Mouse (Mus musculus) hindlimb bud, embryonic 11.5 days (tissue): ENCODE results near the gene Grcc10.
A peak's percentile ranks its signal among the peaks of the same experiment; 100 is the strongest.

Source experiments
- DNase-seq: peaks from one replicate; pipeline ENCODE4 v3.0.0-alpha.2; 2012; ENCODE audit warnings: low read depth, low spot score; ENCODE audit errors: extremely low spot score

The Grcc10 gene

DNA sequence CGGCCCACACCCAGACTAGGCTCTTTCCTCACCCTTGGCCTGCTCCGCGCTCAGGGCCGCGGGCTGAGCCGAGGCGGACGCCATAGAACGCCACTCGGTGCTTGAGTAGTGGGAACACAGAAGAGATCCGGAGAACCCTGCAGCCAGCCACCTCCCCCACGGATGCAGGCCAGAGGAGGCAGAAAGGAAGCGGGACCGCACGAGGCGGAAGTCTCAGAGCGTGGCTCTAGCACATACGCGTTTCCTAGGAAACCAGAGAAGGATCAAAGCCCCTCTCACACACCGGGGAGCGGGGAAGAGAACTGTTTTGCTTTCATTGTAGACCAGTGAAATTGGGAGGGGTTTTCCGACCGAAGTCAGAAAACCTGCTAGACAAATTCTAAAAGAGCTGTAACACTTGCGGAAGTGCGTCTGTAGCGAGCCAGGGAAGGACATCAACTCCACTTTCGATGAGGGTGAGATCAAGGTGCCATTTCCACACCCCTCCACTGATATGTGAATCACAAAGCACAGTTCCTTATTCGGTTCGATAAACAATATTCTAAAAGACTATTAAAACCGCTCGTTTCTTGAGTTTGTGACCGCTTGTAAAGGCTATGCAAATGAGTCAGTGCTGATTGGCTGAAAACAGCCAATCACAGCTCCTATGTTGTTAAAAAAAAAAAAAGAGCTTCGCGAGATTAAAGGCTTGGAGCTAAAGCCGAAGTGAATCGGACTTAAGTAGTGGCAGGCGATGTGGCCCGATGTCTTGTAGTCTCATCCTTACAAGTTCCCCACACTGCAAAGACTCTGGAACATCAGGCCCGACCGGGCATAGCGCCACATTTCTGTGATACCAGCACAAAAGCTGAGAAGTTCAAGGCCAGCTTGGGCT is at the start of gene Grcc10:
TSS of gene Grcc10 (minus strand) at position 487 of the 874 bp plus-strand sequence.
- DNase-seq: peak; percentile 96

DNA sequence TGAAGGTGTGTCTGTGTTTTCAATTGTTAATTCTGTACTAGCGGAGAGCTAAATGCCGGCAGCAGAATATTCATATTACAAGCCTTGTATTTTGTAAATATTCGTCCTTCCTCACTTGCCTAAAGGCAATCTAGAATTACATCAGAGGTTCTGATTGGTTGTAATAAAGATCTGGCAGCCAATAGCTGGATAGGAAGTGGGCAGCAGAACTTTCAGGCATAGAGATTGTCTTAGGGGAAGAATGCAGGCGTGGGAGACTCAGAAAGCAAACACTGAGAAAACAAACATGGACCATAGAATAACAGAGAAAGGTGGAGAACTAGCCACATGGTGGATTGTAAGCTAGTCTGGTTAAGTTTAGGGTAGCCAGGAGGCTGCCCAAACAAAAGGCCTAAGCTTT is 48.9 kb upstream of the Grcc10 start:
- no peak for DNase-seq

DNA sequence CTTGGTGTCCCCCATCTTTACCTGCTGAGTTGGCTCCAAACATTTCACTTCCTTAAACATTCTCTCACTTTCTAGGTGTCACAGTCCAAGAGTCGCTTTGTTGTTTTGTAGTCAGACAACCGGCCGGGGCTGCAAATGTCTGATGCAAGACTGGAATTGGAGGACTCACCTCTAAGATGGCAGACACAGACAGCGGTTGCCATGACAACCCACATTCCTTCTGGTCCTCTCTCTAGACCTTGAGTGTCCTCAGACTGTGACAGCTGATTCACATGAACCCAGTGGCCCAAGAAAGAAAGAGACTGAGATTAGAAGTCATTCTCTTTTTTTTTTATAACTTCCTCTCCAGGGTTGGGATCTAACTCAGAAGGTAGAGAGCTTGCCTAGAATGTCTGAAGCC is 48.3 kb upstream of the Grcc10 start:
- no peak for DNase-seq

DNA sequence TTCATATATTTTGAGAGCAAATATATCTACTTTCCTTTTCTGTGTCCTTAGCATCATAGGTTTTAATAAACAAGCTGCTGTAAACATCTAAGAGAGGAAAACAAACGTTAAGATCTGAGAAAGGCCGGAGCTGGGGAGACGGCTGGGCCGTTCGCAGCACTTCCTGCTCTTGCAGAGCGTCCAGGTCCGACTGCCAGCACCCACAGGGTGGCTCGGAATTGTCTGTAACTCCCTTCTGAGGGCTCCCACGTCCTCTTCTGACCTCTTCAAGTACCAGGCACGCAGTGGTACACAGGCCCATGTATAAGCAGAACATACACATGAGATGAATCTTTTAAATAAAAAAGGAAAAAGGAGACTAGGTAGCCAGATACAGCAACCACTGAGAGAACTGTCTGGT is 46.5 kb upstream of the Grcc10 start:
- DNase-seq: no peak

DNA sequence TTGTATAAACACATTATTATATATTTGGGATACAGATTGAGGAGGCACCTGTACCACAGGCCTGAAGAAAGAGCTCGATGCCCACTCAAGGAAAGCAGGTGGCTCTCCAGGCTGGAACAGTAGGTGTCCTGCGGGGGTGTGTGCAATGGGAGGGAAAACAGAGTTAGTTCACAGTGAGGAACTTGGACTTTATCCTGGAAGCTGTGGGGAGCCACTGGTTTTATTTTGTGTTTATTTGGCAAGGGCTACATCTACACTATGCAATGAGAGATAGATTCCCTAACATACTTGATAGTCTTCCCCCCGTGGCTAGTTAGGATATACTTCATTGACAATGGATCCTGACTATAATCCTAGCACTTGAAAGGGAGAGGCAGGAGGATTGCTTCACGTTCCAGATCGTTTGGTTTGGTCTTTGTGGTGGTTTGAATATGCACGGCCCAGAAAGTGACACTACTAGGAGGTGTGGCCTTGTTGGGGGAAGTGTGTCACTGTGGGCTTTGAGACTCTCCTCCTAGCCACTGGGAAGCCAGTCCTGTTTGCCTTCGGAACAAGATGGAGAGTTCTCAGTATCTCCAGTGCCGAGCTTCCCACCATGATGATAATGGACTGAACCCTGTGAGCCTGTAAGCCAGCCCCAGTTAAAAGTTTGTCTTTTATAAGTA is 45.7 kb upstream of the Grcc10 start:
- no peak for DNase-seq

DNA sequence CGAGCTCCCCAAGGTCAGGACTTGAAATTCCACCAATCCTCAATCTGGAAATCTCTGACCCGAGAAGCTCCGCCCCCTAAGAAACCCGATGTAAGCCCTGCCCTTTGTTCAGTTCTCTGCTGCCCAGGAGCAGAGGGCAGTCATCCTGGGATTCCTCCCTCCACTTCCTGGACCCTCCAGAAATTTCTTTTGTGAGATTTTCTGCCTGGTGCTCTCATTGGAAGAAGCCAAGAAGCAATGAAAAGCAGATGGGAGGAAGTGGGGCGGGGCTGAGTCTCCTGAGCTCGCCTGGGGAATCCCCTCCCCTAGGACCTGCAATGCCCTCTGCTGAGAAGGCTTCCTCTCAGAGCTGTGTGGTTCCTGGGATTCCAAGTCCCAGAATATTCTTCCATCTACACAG is 41.3 kb upstream of the Grcc10 start:
- DNase-seq: no peak

DNA sequence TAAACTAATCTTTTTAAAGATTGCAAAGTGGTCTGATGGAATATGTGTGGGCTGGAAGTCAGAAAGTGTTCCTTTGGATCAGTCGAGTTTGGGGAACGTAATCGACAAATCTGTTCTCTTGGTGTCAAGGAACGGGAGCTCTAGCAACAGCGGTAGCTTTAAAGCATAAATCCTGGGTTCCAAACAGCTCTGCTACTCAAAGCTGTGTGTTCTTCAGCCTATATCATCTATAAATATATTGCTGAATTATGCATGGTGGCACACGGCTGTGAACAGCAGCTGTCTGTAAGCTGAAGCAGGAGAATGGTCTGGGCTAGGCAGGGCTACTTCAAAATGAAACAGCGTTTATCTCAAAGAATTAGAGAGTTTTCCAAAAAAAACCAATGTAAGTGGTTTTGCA is 39.7 kb upstream of the Grcc10 start:
- no peak for DNase-seq

GRCm38 (mm10) chr6:124779984-124780416 is 38.8 kb upstream of the Grcc10 start:
- DNase-seq: no peak

GRCm38 (mm10) chr6:124779222-124779983 is 38.2 kb upstream of the Grcc10 start, which contains the start of gene Lrrc23:
Lrrc23 (minus strand) TSS chr6:124779727.
- DNase-seq: peak; percentile 63

- DNase-seq: no peak
These were observed 29.3 kb upstream of the Grcc10 start for GRCm38 (mm10) chr6:124770511-124770910.

GRCm38 (mm10) chr6:124770013-124770412 is 28.8 kb upstream of the Grcc10 start:
- no peak for DNase-seq

DNA sequence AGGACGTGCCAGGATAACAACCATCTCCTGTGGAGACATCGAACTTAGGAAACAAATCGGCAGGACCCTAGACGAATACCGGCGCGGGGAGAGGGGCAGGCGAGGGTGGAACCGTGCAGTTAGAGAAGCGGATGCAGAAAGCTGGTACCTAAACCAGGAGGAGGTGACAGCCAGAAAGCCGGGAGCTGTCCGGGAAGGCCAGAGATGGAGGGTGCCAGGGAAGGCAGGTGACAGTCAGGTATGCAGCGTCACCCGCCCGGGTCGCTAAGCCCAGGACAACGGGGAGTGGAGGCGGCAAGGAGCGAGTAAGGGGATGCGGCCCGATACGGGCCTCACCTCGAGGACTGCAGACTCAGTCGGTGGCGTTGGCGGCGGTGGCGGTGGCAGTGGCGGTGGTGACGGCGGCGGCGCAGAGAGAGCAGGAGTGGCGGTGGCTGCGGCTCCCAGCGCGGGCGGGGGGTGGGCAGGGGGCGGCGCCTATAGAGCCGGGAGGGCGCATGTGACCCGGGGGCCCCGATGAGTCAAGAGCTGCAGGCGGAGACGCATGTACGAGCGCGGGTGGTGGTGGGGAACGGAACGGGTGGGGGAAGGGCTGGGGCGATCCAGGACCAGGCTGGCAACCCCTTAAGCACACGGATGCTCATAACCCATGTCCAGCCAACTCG is 28.1 kb upstream of the Grcc10 start, which contains the start of gene Eno2:
TSS of gene Eno2 (minus strand) at position 573 of the 665 bp plus-strand sequence.
- DNase-seq: no peak

GRCm38 (mm10) chr6:124768704-124769044 is 27.5 kb upstream of the Grcc10 start:
- no peak for DNase-seq

DNA sequence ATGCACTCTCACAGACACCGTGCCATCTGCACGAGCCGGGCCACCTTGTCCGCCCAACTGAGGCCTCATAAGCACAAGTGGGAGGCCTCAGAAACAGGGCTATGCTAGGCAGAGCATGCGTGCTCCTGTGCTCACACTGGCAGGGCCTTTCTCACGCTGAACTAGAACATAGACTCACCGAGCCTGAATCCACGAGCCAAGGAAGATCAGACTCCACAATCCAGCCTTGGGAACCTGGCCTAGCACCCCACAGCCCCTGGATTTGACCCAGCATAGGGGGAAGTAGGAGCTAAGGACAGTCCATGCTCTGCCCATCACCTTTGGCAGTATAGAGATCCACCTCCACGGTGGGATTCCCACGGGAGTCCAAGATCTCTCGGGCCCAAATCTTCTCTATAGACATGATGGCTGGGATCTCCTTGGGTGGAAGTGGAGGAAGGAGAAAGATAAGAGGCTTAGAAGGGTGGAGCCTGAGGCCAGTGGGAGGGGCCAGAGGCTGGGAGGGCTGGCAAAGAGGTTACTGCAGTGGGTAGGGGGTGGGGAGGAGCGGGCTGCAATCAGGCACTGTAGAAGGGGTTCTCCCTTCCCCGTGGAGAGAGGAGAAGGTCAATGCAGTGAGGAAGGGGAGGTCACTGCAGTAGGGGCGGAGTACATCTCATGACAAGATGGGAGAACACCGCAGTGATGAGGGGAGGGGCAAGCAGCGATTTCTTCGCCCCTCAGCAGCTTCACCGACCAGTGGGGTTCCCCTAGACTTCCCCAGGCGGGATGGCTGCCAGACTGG is 26.9 kb upstream of the Grcc10 start:
- no peak for DNase-seq

DNA sequence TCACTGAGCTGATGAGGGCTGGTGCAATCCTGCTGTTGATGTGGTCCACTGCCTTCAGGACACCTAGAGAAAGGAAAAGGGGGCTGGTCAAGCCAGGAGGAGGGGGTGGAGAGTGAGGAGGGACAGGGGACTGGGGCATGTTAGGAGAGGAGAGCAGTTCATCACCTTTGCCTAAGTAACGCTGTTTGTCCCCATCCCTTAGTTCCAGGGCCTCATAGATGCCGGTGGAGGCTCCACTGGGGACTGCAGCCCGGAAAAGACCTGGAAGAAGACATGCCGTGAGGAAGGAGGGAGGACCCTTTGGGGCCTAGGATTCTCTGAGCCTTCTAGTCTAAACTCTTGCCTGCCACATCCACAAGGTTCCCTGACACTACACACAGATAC is 26.4 kb upstream of the Grcc10 start:
- no peak for DNase-seq

DNA sequence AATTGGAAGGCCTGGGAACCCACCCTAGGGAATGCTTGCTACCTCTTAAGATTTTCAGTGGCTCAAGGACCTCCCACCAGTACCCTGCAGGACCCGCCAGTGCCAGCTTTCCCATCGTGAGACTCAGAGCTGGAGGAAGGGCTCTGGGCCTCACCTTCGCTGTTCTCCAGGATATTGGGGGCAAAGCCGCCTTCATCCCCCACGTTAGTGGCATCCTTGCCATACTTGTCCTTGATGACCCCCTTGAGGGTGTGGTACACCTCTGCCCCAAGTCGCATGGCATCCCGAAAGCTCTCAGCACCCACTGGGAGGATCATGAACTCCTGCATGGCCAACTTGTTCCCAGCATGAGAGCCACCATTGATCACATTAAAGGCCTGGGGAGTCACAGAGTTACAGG is 24.8 kb upstream of the Grcc10 start:
- no peak for DNase-seq

DNA sequence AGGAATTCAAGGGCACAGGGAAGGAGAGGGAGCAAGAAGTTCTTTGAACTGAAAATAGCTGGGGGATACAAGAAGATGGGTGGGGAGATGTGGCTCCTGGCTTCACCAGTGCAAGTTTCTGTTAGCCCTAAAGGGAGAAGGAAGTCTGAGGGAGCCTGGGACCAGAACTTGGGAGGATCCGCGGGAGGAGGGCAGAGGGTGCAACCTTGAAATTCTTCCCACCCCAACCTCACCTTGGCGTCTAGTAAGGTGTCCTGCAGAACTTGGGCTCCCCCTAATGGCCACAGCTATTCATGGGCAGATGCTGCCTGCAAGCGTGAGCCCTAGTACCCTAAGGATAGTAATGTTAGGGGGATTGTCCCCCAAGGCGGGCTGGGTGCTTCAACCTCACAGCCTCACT is 18.1 kb upstream of the Grcc10 start:
- peak; percentile 79 for DNase-seq

GRCm38 (mm10) chr6:124758849-124759232 is 17.7 kb upstream of the Grcc10 start:
- no peak for DNase-seq

DNA sequence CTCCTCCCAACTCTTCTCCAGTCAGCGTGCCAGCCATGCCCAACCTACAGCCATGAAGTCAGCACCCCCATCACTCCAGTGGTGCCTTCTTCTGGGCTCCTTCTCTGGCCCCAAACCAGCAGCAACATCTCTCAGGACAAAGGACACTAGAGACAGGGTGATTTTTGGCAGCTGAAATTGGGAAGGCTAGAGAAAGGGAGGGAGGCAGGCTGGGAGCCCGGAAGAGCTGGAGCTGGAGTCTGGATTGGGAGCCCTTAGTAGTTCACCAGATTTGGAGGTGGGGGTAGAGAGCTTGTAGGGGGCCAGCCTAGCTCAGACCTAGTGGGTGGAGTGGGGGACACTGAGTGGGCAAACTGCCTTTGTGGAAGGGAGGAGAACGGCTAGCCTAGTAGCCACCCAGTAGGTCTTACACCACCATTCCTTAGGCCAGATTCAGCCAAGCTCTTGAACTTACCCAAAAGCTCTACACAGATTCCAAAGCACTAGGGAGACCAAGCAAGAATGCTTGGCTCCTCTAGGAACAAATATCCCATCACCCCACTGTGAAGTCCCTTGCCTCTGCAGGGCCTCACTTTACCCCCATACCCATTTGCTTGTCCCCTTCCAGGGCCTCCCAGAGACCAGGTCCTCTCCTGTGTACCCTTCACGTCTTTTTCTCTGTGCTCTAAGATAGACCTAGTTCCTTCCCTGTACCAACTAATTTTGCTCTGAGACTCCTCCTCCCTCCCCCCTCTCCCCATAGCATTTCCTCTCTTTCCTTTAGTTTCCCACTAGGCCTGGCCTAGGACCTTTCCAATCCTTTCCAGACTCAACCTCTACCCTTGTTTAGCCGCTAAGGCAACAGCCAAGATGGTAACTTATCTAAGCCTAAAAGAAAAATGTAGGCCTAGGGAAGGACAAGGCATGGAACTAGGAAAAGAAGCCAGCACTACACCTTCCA is 17.0 kb upstream of the Grcc10 start:
- DNase-seq: no peak
